Mouse (Mus musculus): ENCODE measurements around the gene Atpaf1. TPM values are rescaled to one million over a fixed set of nuclear protein-coding genes. Genes with fewer than 3 reads are reported as not detected.
A peak's percentile ranks its signal among the peaks of the same experiment; 100 is the strongest.

Gene Atpaf1
- polyA plus RNA-seq, 1 experiment from 2014 or later: 55.2 TPM

- 61% methylated on average over 11 of the region's 11 CpGs for WGBS
- Histone ChIP-seq H3K27ac (peak overlapping the region; percentile 32; the same call in 1 of the 2 replicates), H3K36me3 (peaks cover 79% of the 10 kb centered on the region), H3K4me3 (replicated peaks) (no peak overlapping the region), H3K27me3 (no peaks in the 10 kb centered on the region), H3K4me1 (0 out of 2 replicates have a peak, but pooled peaks cover 4% of the 10 kb centered on the region), H3K9me3 (replicated peaks) (no peaks in the 10 kb centered on the region), H3K9ac (no peak overlapping the region), H3K4me2 (no peak overlapping the region)
- ATAC-seq (replicated peaks; ENCODE audit: low FRiP score): peak; percentile 66; the same call in 1 of the 2 replicates
These were observed 16.8 kb upstream of the Atpaf1 start for GRCm38 (mm10) chr4:115767647-115768467.

GRCm38 (mm10) chr4:115775056-115775455 lies 9.6 kb upstream of the Atpaf1 start:
- H3K9me3 ChIP-seq (replicated peaks): no peaks in the 10 kb centered on the region
- H3K9ac ChIP-seq: no peak overlapping the region
- H3K4me2 ChIP-seq: no peak overlapping the region
- no peaks in the 10 kb centered on the region for H3K27me3 ChIP-seq
- no peak overlapping the region for H3K27ac ChIP-seq
- 87% methylated on average over 6 of the region's 6 CpGs for WGBS
- H3K4me3 ChIP-seq (replicated peaks): no peak overlapping the region
- peaks cover 53% of the 10 kb centered on the region for H3K36me3 ChIP-seq
- ATAC-seq (replicated peaks; ENCODE audit: low FRiP score): no peak
- no peaks in the 10 kb centered on the region for H3K4me1 ChIP-seq

- H3K4me2 ChIP-seq: no peak overlapping the region
- H3K36me3 ChIP-seq: peaks cover 34% of the 10 kb centered on the region
- no peaks in the 10 kb centered on the region for H3K27me3 ChIP-seq
- H3K4me1 ChIP-seq: no peaks in the 10 kb centered on the region
- no peak overlapping the region for H3K27ac ChIP-seq
- WGBS: 92% methylated on average over 2 of the region's 2 CpGs
- ATAC-seq (replicated peaks; ENCODE audit: low FRiP score): no peak
- no peak overlapping the region for H3K9ac ChIP-seq
- no peaks in the 10 kb centered on the region for H3K9me3 ChIP-seq (replicated peaks)
- no peak overlapping the region for H3K4me3 ChIP-seq (replicated peaks)
These were observed 7.0 kb upstream of the Atpaf1 start for GRCm38 (mm10) chr4:115777627-115778026.

GRCm38 (mm10) chr4:115780269-115780668 lies 4.3 kb upstream of the Atpaf1 start:
- Histone ChIP-seq H3K4me1 (peaks cover 7% of the 10 kb centered on the region; the same call in 1 of the 2 replicates), H3K4me3 (replicated peaks) (no peak overlapping the region), H3K9me3 (replicated peaks) (no peaks in the 10 kb centered on the region), H3K9ac (no peak overlapping the region), H3K27ac (no peak overlapping the region), H3K27me3 (no peaks in the 10 kb centered on the region), H3K4me2 (no peak overlapping the region), H3K36me3 (peaks cover 12% of the 10 kb centered on the region)
- 43% methylated on average over 6 of the region's 6 CpGs for WGBS
- ATAC-seq (replicated peaks; ENCODE audit: low FRiP score): no peak

- Histone ChIP-seq H3K9me3 (replicated peaks) (no peaks in the 10 kb centered on the region), H3K27me3 (no peaks in the 10 kb centered on the region), H3K27ac (no peak within 1 kb of the TSS), H3K4me2 (no peak within 1 kb of the TSS), H3K4me1 (peaks cover 13% of the 10 kb centered on the region), H3K4me3 (replicated peaks) (no peak within 1 kb of the TSS), H3K36me3 (peaks cover 12% of the 10 kb centered on the region), H3K9ac (no peak within 1 kb of the TSS)
- WGBS: 85% methylated on average over 3 of the region's 3 CpGs
- no peak for ATAC-seq (replicated peaks; ENCODE audit: low FRiP score)
These were observed 3.7 kb upstream of the Atpaf1 start, which contains the start of gene Tex38 for GRCm38 (mm10) chr4:115780918-115781317. Gene Tex38 (minus strand): TSS chr4:115781018.

- 91% methylated on average over 5 of the region's 5 CpGs for WGBS
- no peak for ATAC-seq (replicated peaks; ENCODE audit: low FRiP score)
- Histone ChIP-seq H3K27me3 (no peaks in the 10 kb centered on the region), H3K36me3 (peaks cover 5% of the 10 kb centered on the region; the same call in 1 of the 2 replicates), H3K4me2 (no peak overlapping the region), H3K9me3 (replicated peaks) (no peaks in the 10 kb centered on the region), H3K4me3 (replicated peaks) (no peak overlapping the region), H3K9ac (no peak overlapping the region), H3K27ac (no peak overlapping the region), H3K4me1 (peaks cover 14% of the 10 kb centered on the region)
These were observed 2.4 kb upstream of the Atpaf1 start for GRCm38 (mm10) chr4:115782026-115782805.

GRCm38 (mm10) chr4:115785511-115786034 lies 961 bp downstream of the Atpaf1 start:
- H3K9ac ChIP-seq: peak overlapping the region; percentile 79
- H3K9me3 ChIP-seq (replicated peaks): no peaks in the 10 kb centered on the region
- peak overlapping the region; percentile 72 for H3K27ac ChIP-seq
- 53% methylated on average over 7 of the region's 7 CpGs for WGBS
- no peak for ATAC-seq (replicated peaks; ENCODE audit: low FRiP score)
- peak overlapping the region; percentile 83 for H3K4me3 ChIP-seq (replicated peaks)
- H3K4me2 ChIP-seq: peak overlapping the region; percentile 87
- peaks cover 14% of the 10 kb centered on the region for H3K4me1 ChIP-seq
- peaks cover 33% of the 10 kb centered on the region for H3K36me3 ChIP-seq
- no peaks in the 10 kb centered on the region for H3K27me3 ChIP-seq

- 69% methylated on average over 3 of the region's 3 CpGs for WGBS
- Histone ChIP-seq H3K4me3 (replicated peaks) (no peak overlapping the region), H3K36me3 (peaks cover 77% of the 10 kb centered on the region), H3K9ac (no peak overlapping the region), H3K4me2 (no peak overlapping the region), H3K4me1 (peaks cover 1% of the 10 kb centered on the region), H3K9me3 (replicated peaks) (no peaks in the 10 kb centered on the region), H3K27ac (no peak overlapping the region), H3K27me3 (no peaks in the 10 kb centered on the region)
- ATAC-seq (replicated peaks; ENCODE audit: low FRiP score): no peak
These were observed 6.3 kb downstream of the Atpaf1 start for GRCm38 (mm10) chr4:115790864-115791263.

- ATAC-seq (replicated peaks; ENCODE audit: low FRiP score): no peak
- Histone ChIP-seq H3K4me1 (no peaks in the 10 kb centered on the region), H3K4me2 (no peak overlapping the region), H3K27ac (no peak overlapping the region), H3K9me3 (replicated peaks) (no peaks in the 10 kb centered on the region), H3K4me3 (replicated peaks) (no peak overlapping the region), H3K9ac (no peak overlapping the region), H3K27me3 (no peaks in the 10 kb centered on the region), H3K36me3 (peaks cover 89% of the 10 kb centered on the region)
- WGBS: 48% methylated on average over 3 of the region's 3 CpGs
These were observed 10.7 kb downstream of the Atpaf1 start for GRCm38 (mm10) chr4:115795360-115795759.

- no peaks in the 10 kb centered on the region for H3K9me3 ChIP-seq (replicated peaks)
- 78% methylated on average over 3 of the region's 3 CpGs for WGBS
- H3K4me2 ChIP-seq: no peak overlapping the region
- no peak for ATAC-seq (replicated peaks; ENCODE audit: low FRiP score)
- H3K4me3 ChIP-seq (replicated peaks): no peak overlapping the region
- no peaks in the 10 kb centered on the region for H3K4me1 ChIP-seq
- H3K9ac ChIP-seq: no peak overlapping the region
- H3K27ac ChIP-seq: no peak overlapping the region
- no peaks in the 10 kb centered on the region for H3K27me3 ChIP-seq
- H3K36me3 ChIP-seq: peaks cover 78% of the 10 kb centered on the region
These were observed 15.4 kb downstream of the Atpaf1 start for GRCm38 (mm10) chr4:115799981-115800380.

GRCm38 (mm10) chr4:115812326-115812725 lies 27.7 kb downstream of the Atpaf1 start:
- peaks cover 43% of the 10 kb centered on the region for H3K36me3 ChIP-seq
- H3K9me3 ChIP-seq (replicated peaks): no peaks in the 10 kb centered on the region
- H3K9ac ChIP-seq: no peak overlapping the region
- ATAC-seq (replicated peaks; ENCODE audit: low FRiP score): no peak
- H3K27ac ChIP-seq: no peak overlapping the region
- no peaks in the 10 kb centered on the region for H3K4me1 ChIP-seq
- H3K27me3 ChIP-seq: no peaks in the 10 kb centered on the region
- no peak overlapping the region for H3K4me2 ChIP-seq
- 90% methylated on average over 4 of the region's 4 CpGs for WGBS
- no peak overlapping the region for H3K4me3 ChIP-seq (replicated peaks)

- H3K4me1 ChIP-seq: no peaks in the 10 kb centered on the region
- no peak overlapping the region for H3K9ac ChIP-seq
- no peak overlapping the region for H3K27ac ChIP-seq
- no peak for ATAC-seq (replicated peaks; ENCODE audit: low FRiP score)
- no peak overlapping the region for H3K4me2 ChIP-seq
- no peaks in the 10 kb centered on the region for H3K27me3 ChIP-seq
- H3K4me3 ChIP-seq (replicated peaks): no peak overlapping the region
- H3K9me3 ChIP-seq (replicated peaks): no peaks in the 10 kb centered on the region
- H3K36me3 ChIP-seq: peaks cover 41% of the 10 kb centered on the region
- 94% methylated on average over 5 of the region's 5 CpGs for WGBS
These were observed 31.0 kb downstream of the Atpaf1 start for GRCm38 (mm10) chr4:115815606-115816005.
